Mouse (Mus musculus) forebrain, embryonic 10.5 days (tissue): ENCODE measurements at regions not wholly inside any gene's neighbourhood (a gene's known extent, or its start where the extent isn't known, plus 50 kb on each side); places are given as distances from the start of the nearest gene placed in this dataset.

Experiments
- DNase-seq: peaks from one replicate; pipeline ENCODE4 v3.0.0-alpha.2; 2017; ENCODE audit warnings: low spot score; ENCODE audit errors: extremely low spot score
- H3K27ac ChIP-seq: fragments of 300-500 bp; sonication (generic); 2 replicates; pipeline ENCODE4 v1.5.1; 2016; ENCODE audit warnings: mild to moderate bottlenecking
- H3K27me3 ChIP-seq: fragments of 300-500 bp; sonication (generic); 2 replicates; pipeline ENCODE4 v1.6.1; 2016; ENCODE audit warnings: mild to moderate bottlenecking; ENCODE audit not compliant: poor library complexity, severe bottlenecking
- H3K36me3 ChIP-seq: fragments of 300-500 bp; sonication (generic); replicated peaks from 2 replicates; pipeline ENCODE4 v1.6.1; 2016; ENCODE audit warnings: mild to moderate bottlenecking, moderate library complexity
- H3K4me1 ChIP-seq: fragments of 300-500 bp; sonication (generic); 2 replicates; pipeline ENCODE4 v1.6.1; 2016
- H3K4me3 ChIP-seq: fragments of 300-500 bp; sonication (generic); 2 replicates; pipeline ENCODE4 v1.5.1; 2016; ENCODE audit warnings: mild to moderate bottlenecking, moderate library complexity
- H3K9me3 ChIP-seq: fragments of 300-500 bp; sonication (generic); 2 replicates; pipeline ENCODE4 v1.6.1; 2016; ENCODE audit warnings: mild to moderate bottlenecking, moderate library complexity
- WGBS: fragments of 180-500 bp; shearing (Covaris S2); methylation state at CpG from one replicate; pipeline ENCODE4 v1.1.7; 2016; 5-methylcytosine and 5-hydroxymethylcytosine counted together

DNA sequence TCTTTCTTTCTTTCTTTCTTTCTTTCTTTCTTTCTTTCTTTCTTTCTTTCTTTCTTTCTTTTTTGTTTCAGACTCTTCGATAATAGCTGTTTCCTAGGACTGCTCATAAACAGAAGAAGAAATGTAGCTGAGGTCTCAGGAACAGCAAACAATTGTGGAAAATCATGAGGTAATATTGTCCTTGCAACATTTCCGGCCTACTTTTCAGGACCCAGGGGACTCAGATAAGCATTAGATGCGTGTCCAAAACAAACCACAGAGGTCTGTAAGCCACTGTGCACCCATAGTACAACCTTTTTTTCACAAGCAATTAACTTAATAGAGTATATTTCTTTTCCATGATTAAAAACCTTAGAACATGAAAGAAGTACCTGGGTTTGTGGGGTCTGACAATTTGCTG is 455.7 kb upstream of the Zeb2 start:
- no peaks in the 10 kb centered on the region for H3K27me3 ChIP-seq
- H3K4me1 ChIP-seq: no peaks in the 10 kb centered on the region
- no peaks in the 10 kb centered on the region for H3K36me3 ChIP-seq
- no peaks in the 10 kb centered on the region for H3K9me3 ChIP-seq
- 89% methylated on average over 3 of the region's 3 CpGs for WGBS
- no peak overlapping the region for H3K4me3 ChIP-seq
- no peak for DNase-seq
- no peak overlapping the region for H3K27ac ChIP-seq

DNA sequence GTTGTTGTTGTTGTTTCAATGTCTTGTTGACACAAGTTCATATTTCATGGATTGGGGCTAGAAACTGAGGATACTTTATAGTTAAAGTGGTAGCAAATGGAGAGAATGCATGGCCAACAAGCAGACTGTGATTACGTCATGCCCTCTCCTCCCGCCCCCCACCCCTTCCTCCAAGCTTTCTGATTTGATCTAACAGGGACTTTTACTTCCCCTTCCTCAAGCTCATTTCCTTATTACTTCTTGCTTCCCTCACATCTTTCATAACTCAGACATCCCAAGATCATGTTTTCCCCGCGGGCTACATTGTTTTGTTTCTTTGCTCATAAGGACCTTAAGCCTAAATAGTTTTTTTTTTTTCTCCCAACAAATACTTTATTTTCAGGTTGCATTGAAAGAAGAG is 437.5 kb upstream of the Zeb2 start:
- 87% methylated on average over 4 of the region's 4 CpGs for WGBS
- Histone ChIP-seq H3K27ac (no peak overlapping the region), H3K36me3 (no peaks in the 10 kb centered on the region), H3K4me3 (no peak overlapping the region), H3K9me3 (no peaks in the 10 kb centered on the region), H3K27me3 (no peaks in the 10 kb centered on the region), H3K4me1 (no peaks in the 10 kb centered on the region)
- no peak for DNase-seq

DNA sequence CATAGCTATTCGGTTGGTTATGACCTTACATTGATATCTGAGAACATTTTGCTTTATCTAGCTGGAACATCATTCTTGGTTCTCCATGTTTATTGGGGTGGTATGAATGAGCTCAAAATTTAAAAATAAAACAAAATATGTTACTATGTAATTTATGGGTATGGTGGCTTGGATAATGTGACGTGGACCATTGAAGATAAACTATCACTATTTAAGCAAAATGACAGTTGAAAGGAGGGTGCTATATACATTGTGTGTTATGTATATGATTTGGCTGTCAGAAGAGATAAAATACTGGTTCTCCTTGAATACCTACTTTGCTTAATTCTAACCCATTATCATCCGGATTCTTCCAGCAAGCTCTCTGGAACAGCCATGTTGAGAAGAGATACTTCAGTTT is 424.2 kb upstream of the Zeb2 start:
- H3K27ac ChIP-seq: no peak overlapping the region
- WGBS: 93% methylated on average over 3 of the region's 3 CpGs
- no peak overlapping the region for H3K4me3 ChIP-seq
- H3K9me3 ChIP-seq: no peaks in the 10 kb centered on the region
- no peaks in the 10 kb centered on the region for H3K36me3 ChIP-seq
- H3K4me1 ChIP-seq: no peaks in the 10 kb centered on the region
- DNase-seq: no peak
- no peaks in the 10 kb centered on the region for H3K27me3 ChIP-seq

DNA sequence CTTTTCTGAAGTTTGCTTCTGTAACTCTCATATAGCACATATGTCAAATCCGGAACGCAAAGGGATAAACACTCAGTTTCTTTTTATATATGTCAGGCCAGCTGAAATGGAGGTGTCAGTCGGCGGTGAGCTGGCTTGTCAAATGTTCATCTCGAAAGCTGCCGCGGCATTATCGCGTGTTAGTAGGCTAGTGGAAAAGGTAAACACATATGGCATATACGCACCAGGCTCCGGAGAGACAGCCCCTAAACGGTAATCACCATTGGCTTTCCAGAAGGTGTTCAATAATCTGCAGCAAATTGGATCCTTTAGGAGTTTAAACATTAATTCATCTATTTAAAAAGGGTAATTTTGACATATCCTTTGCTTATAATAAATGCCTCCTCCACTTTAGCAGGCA is 421.8 kb upstream of the Zeb2 start:
- Histone ChIP-seq H3K27me3 (no peaks in the 10 kb centered on the region), H3K27ac (no peak overlapping the region), H3K36me3 (no peaks in the 10 kb centered on the region), H3K4me1 (no peaks in the 10 kb centered on the region), H3K4me3 (no peak overlapping the region), H3K9me3 (no peaks in the 10 kb centered on the region)
- WGBS: 87% methylated on average over 12 of the region's 12 CpGs
- DNase-seq: no peak

DNA sequence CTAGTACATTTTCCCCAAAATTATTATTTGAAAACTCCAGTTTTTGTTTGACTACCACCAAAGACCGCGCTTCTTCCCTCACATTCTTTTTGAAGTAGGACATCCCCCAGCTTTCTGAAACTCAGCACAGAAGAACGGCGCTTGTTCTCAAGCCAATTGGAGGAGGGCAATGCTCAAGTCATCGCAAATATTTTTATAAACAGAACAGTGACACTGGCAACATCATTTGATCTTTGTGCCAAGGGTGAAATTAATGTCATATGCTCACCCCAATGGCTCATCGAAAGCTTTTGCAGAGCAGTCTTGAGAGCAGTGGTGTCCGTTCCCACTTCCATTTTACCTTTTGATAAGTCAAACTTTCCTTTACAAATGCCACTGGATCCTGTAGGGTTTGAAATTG is 420.5 kb upstream of the Zeb2 start:
- H3K9me3 ChIP-seq: no peaks in the 10 kb centered on the region
- H3K36me3 ChIP-seq: no peaks in the 10 kb centered on the region
- WGBS: 88% methylated on average over 7 of the region's 7 CpGs
- no peak for DNase-seq
- H3K27ac ChIP-seq: no peak overlapping the region
- no peaks in the 10 kb centered on the region for H3K4me1 ChIP-seq
- no peak overlapping the region for H3K4me3 ChIP-seq
- no peaks in the 10 kb centered on the region for H3K27me3 ChIP-seq

DNA sequence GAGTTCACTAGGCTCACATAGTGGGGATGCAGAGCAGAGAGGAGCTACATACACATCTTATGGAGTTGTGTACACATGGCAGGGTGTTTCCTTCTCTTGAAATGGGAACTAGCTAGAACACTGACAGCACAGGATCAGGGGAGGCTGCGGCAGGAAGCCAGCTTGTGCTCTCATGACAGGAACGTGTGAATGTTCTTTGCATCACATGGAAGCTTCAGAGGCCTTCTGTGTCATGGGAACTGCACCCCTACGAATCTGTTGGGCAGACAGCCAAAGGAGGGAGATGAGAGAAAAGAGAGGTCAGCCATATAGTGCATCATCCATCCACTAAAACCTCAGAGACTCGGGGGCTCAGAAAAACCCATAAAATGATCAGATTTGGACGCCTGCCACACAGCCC is 417.6 kb upstream of the Zeb2 start:
- H3K4me3 ChIP-seq: no peak overlapping the region
- no peaks in the 10 kb centered on the region for H3K36me3 ChIP-seq
- no peak overlapping the region for H3K27ac ChIP-seq
- no peaks in the 10 kb centered on the region for H3K4me1 ChIP-seq
- WGBS: 88% methylated on average over 5 of the region's 5 CpGs
- no peaks in the 10 kb centered on the region for H3K9me3 ChIP-seq
- H3K27me3 ChIP-seq: no peaks in the 10 kb centered on the region
- no peak for DNase-seq

DNA sequence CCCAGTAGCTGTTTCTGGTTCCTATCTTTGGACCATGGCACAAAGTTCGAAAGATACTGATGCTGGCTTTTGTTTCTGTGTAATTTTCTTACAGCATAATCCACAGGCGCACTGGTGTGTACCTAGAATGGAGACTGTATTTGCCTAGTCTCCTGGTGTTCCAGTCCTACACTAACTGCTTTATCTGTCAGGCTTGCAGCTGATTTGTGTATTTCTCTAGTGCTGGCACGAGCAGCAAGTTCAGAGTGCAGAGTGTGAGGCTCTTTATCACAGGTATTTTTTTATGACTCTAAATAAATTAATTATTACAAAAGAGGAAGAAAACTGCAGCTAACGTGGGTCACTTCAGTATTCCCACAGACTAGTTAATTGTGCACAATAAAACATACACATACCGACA is 405.1 kb upstream of the Zeb2 start:
- DNase-seq: no peak
- Histone ChIP-seq H3K4me1 (peaks cover 7% of the 10 kb centered on the region), H3K27me3 (no peaks in the 10 kb centered on the region), H3K9me3 (no peaks in the 10 kb centered on the region), H3K36me3 (no peaks in the 10 kb centered on the region), H3K4me3 (no peak overlapping the region), H3K27ac (no peak overlapping the region)
- 86% methylated on average over 5 of the region's 5 CpGs for WGBS

DNA sequence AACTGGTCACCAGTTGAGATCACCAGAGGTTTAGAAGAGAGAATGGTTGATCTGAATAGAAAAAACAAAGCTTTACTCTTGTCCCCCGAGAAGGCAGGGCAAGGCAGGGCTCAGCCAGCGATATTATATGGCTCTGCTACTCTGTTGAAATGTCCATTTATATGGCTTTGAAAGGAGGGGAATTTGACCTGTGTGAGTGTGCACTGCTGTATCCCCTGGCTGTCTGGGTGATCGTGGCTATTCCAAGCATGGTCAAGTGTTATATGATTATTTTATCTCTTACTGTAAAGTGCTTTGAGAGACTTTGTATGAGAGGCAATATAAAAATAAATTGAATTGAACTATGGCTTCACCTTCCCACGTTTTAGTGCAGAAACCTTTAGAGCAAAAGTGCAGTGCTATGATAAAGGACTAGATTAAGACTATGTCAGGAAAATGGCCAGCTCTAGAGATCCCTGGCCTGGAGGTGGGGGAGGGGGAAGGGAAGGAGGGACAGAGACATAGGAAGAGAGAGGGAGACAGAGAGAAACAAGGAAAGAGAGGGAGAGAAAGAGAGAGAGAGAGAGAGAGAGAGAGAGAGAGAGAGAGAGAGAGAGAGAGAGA is 402.5 kb upstream of the Zeb2 start:
- Histone ChIP-seq H3K9me3 (no peaks in the 10 kb centered on the region), H3K27ac (no peak overlapping the region), H3K4me1 (peaks cover 7% of the 10 kb centered on the region), H3K27me3 (no peaks in the 10 kb centered on the region), H3K4me3 (no peak overlapping the region), H3K36me3 (no peaks in the 10 kb centered on the region)
- no peak for DNase-seq
- WGBS: 51% methylated on average over 4 of the region's 4 CpGs

DNA sequence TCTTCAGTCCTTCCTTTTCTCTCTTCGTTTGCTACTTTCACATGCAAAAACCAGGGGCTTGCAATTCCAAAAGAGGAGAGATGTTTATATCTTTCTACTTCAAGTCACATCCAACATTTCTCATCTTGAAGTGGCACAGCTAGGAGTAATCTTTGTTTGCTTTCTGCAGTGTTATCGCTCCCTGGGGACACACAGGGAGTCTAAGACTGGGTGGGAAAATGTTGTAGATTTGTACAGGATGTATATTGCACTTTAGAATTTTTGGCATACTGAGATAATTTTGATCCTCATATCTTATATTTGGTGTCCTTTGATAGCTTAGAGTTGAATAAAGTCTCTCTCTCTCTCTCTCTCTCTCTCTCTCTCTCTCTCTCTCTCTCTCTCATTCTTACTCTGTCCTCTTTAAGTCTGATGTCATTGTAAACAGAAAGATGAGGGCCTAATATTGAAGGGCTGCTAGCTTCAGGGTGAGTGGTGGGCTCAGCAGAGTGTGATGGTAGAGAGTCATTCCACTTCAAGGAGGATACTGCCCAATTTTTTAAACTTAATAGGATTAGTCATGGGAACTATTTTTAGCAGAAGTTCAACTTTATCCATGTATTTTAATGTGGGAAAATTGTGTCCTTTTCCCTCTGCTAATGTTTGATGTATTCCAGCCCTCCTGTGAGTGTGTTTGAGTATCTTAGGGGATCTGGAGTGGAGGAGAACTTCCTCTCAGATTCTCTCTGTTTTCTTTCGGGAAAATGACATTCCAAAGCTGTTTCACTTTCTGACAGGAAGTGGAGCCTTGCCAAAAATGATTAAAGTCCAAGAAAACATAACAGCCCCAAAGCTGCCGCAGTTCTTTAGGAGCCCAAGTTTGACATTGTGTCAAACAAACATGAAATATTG is 397.3 kb upstream of the Zeb2 start:
- peaks cover 3% of the 10 kb centered on the region for H3K4me1 ChIP-seq
- no peak for DNase-seq
- H3K27me3 ChIP-seq: no peaks in the 10 kb centered on the region
- H3K36me3 ChIP-seq: no peaks in the 10 kb centered on the region
- no peak overlapping the region for H3K4me3 ChIP-seq
- WGBS: 78% methylated on average over 4 of the region's 4 CpGs
- no peak overlapping the region for H3K27ac ChIP-seq
- H3K9me3 ChIP-seq: no peaks in the 10 kb centered on the region

DNA sequence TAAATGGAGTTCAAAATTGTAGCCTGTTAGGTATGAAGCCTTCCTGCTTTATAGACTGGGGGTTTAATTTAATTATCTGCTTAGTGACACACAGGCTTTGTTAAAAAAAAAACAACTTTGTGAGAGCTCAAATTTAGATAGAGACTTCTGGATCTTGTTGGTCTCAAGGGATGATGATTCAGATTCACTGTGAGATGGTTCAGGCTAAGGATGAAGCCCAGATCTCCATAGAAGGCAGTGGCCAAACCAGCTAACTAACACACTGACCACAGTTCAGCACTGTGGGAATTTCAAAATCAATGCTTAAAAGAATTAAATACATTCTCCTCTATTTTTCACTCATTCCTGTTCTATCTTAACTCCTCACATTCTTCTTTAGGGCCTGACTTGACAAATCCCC is 395.7 kb upstream of the Zeb2 start:
- H3K36me3 ChIP-seq: no peaks in the 10 kb centered on the region
- no peak overlapping the region for H3K4me3 ChIP-seq
- no peaks in the 10 kb centered on the region for H3K4me1 ChIP-seq
- no peaks in the 10 kb centered on the region for H3K9me3 ChIP-seq
- no peaks in the 10 kb centered on the region for H3K27me3 ChIP-seq
- no peak overlapping the region for H3K27ac ChIP-seq
- DNase-seq: no peak

DNA sequence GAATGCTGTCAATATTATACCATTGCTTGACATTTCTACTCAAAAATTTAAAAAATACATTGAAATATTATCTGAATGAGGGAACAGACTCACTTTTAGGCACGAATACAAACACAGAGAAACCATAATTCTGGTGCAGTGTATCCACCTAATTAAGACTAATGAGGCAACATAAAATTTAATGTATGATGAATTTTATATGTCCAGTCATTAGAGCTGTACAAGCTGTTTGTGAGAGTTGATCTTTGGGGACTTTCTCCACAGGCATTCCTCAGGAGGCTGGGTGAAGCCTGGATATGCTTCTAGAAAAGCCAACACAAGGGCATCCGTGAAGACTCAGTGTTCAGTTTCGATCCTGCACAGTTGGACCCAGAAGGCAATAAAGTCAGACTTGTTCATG is 394.6 kb upstream of the Zeb2 start:
- Histone ChIP-seq H3K27ac (no peak overlapping the region), H3K27me3 (no peaks in the 10 kb centered on the region), H3K4me1 (no peaks in the 10 kb centered on the region), H3K4me3 (no peak overlapping the region), H3K36me3 (no peaks in the 10 kb centered on the region), H3K9me3 (no peaks in the 10 kb centered on the region)
- 91% methylated on average over 3 of the region's 3 CpGs for WGBS
- DNase-seq: no peak

DNA sequence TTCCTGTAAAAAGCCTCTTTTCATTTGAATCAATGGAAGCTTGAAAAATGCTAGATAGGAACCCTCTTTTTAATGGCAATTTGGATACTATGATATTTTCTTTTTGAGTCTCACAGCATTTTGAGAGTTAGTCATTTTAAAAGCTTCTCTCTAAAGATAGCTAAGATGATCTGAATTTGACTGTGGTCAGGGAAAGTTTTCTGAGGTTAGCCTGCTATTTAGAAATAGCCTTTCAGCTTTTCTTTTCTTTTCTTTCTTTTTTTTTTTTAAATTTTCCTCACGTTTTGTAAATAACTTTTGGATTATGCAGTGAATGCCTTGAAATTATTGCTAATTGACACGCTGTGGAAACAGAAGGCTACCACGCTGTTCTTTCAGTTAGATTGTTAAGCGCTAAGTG is 387.3 kb upstream of the Zeb2 start:
- H3K9me3 ChIP-seq: no peaks in the 10 kb centered on the region
- H3K27me3 ChIP-seq: no peaks in the 10 kb centered on the region
- no peaks in the 10 kb centered on the region for H3K36me3 ChIP-seq
- H3K4me3 ChIP-seq: no peak overlapping the region
- H3K4me1 ChIP-seq: no peaks in the 10 kb centered on the region
- DNase-seq: no peak
- WGBS: 91% methylated on average over 4 of the region's 4 CpGs
- H3K27ac ChIP-seq: no peak overlapping the region

DNA sequence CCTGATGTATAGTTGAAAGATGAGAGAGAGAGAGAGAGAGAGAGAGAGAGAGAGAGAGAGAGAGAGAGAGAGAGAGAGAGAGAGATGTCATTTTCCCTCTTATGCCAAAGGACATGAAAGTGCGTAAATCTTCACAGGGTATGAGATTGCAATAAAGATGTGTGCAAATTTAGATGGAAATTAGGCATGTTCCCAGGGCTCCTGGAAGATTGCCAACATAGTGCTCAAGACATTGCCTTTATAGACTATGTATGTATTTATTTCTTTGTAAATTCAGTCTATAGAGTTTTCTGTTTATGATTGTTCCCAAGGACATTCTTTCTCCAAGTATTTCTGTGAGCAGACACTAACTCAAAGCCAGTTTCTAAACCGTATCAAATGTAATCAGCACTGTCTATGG is 376.5 kb upstream of the Zeb2 start:
- no peak overlapping the region for H3K27ac ChIP-seq
- 91% methylated on average over 2 of the region's 2 CpGs for WGBS
- DNase-seq: no peak

More for the DNA sequence above, 376.5 kb upstream of the Zeb2 start:
- H3K4me3 ChIP-seq: no peak overlapping the region
- no peaks in the 10 kb centered on the region for H3K36me3 ChIP-seq
- H3K9me3 ChIP-seq: no peaks in the 10 kb centered on the region
- H3K27me3 ChIP-seq: no peaks in the 10 kb centered on the region
- no peaks in the 10 kb centered on the region for H3K4me1 ChIP-seq
